Mouse (Mus musculus): Measurements from ENCODE around the gene Ipo9.

- TF ChIP-seq CTCF (IDR thresholded peaks at IDR 0.05; ENCODE audit: borderline replicate concordance, control insufficient read depth, extremely low read depth, insufficient read depth, low read length, poor library complexity): no peak
- no peak for TF ChIP-seq POLR2A (IDR thresholded peaks at IDR 0.05; ENCODE audit: control insufficient read depth, extremely low read depth, insufficient read depth, low read length, poor library complexity)
These were observed 66.9 kb downstream of the Ipo9 start for GRCm38 (mm10) chr1:135363446-135363845.

Measured in thymus, adult 2 months (tissue).